Mouse (Mus musculus) hindbrain, embryonic 15.5 days (tissue): ENCODE results near the gene Ifnk. TPM values are rescaled to one million over a fixed set of nuclear protein-coding genes. Genes with fewer than 3 reads are reported as not detected.

Experiments used
- ATAC-seq: fragments of 200-750 bp; cut with Nextera tagmentation; 2 replicates; pipeline ENCODE4 v1.8.0; 2017; ENCODE audit warnings: low read depth, moderate number of reproducible peaks, moderate TSS enrichment; ENCODE audit not compliant: low FRiP score
- H3K27ac ChIP-seq: fragments of 300-500 bp; sonication (generic); replicated peaks from 2 replicates; pipeline ENCODE4 v1.5.1; 2015; ENCODE audit warnings: mild to moderate bottlenecking, inconsistent platforms
- H3K27me3 ChIP-seq: fragments of 300-500 bp; sonication (generic); 2 replicates; pipeline ENCODE4 v1.6.1; 2015; ENCODE audit warnings: control low read depth, inconsistent platforms
- H3K36me3 ChIP-seq: fragments of 300-500 bp; sonication (generic); 2 replicates; pipeline ENCODE4 v1.6.1; 2015; ENCODE audit warnings: control low read depth, inconsistent platforms
- H3K4me1 ChIP-seq: fragments of 300-500 bp; sonication (generic); replicated peaks from 2 replicates; pipeline ENCODE4 v1.6.1; 2015; ENCODE audit warnings: control low read depth, inconsistent platforms
- H3K4me2 ChIP-seq: fragments of 300-500 bp; sonication (generic); 2 replicates; pipeline ENCODE4 v1.6.1; 2015; ENCODE audit warnings: moderate library complexity, mild to moderate bottlenecking, inconsistent platforms
- H3K4me3 ChIP-seq: fragments of 300-500 bp; sonication (generic); 2 replicates; pipeline ENCODE4 v1.5.1; 2015; ENCODE audit warnings: mild to moderate bottlenecking, inconsistent platforms
- H3K9ac ChIP-seq: fragments of 300-500 bp; sonication (generic); 2 replicates; pipeline ENCODE4 v1.6.1; 2015; ENCODE audit warnings: inconsistent platforms
- H3K9me3 ChIP-seq: fragments of 300-500 bp; sonication (generic); 2 replicates; pipeline ENCODE4 v1.6.1; 2016; ENCODE audit warnings: control low read depth, inconsistent platforms
- WGBS: fragments of 180-500 bp; shearing (Covaris S2); methylation state at CpG from one replicate; pipeline ENCODE4 v1.1.7; 2015; 5-methylcytosine and 5-hydroxymethylcytosine counted together
- polyA plus RNA-seq: library from polyadenylated mRNA; unstranded; fragments of >200 nt; fragmentation: Nextera tagmentation; extraction: Ambion mirVana; gene quantifications from 2 replicates; pipeline ENCODE4 v1.2.1, GENCODE M21; 2015

Ifnk gene
- polyA plus RNA-seq, 1 experiment from 2014 or later = 0.32 TPM

- H3K27me3 ChIP-seq = no peaks in the 10 kb centered on the region
- WGBS = 76% methylated on average over 3 of the region's 3 CpGs
- no peaks in the 10 kb centered on the region for H3K9me3 ChIP-seq
- no peak overlapping the region for H3K4me3 ChIP-seq
- H3K4me2 ChIP-seq = no peak overlapping the region
- H3K9ac ChIP-seq = no peak overlapping the region
- H3K4me1 ChIP-seq = no peaks in the 10 kb centered on the region
- no peak overlapping the region for H3K27ac ChIP-seq
- H3K36me3 ChIP-seq = no peaks in the 10 kb centered on the region
- no peak for ATAC-seq
These were observed 14.1 kb downstream of the Ifnk start for GRCm38 (mm10) chr4:35165947-35166346.

- Histone ChIP-seq H3K27ac (no peak overlapping the region), H3K4me1 (no peaks in the 10 kb centered on the region), H3K9me3 (no peaks in the 10 kb centered on the region), H3K36me3 (no peaks in the 10 kb centered on the region), H3K4me2 (no peak overlapping the region), H3K4me3 (no peak overlapping the region), H3K9ac (no peak overlapping the region), H3K27me3 (no peaks in the 10 kb centered on the region)
- WGBS = 84% methylated on average over 5 of the region's 5 CpGs
- ATAC-seq = no peak
These were observed 16.0 kb downstream of the Ifnk start for GRCm38 (mm10) chr4:35167855-35168254.

GRCm38 (mm10) chr4:35169571-35170125 is 17.8 kb downstream of the Ifnk start:
- ATAC-seq = no peak
- Histone ChIP-seq H3K4me3 (no peak overlapping the region), H3K4me2 (no peak overlapping the region), H3K9ac (no peak overlapping the region), H3K27me3 (no peaks in the 10 kb centered on the region), H3K9me3 (no peaks in the 10 kb centered on the region), H3K36me3 (no peaks in the 10 kb centered on the region), H3K4me1 (no peaks in the 10 kb centered on the region), H3K27ac (no peak overlapping the region)
- WGBS = 68% methylated on average over 13 of the region's 13 CpGs

- no peak for ATAC-seq
- H3K4me2 ChIP-seq = no peak overlapping the region
- H3K36me3 ChIP-seq = no peaks in the 10 kb centered on the region
- 94% methylated on average over 2 of the region's 2 CpGs for WGBS
- no peak overlapping the region for H3K9ac ChIP-seq
- no peaks in the 10 kb centered on the region for H3K27me3 ChIP-seq
- no peaks in the 10 kb centered on the region for H3K4me1 ChIP-seq
- H3K9me3 ChIP-seq = no peaks in the 10 kb centered on the region
- no peak overlapping the region for H3K27ac ChIP-seq
- no peak overlapping the region for H3K4me3 ChIP-seq
These were observed 20.6 kb downstream of the Ifnk start for GRCm38 (mm10) chr4:35172471-35172870.

GRCm38 (mm10) chr4:35173551-35173950 is 21.7 kb downstream of the Ifnk start:
- ATAC-seq = no peak

GRCm38 (mm10) chr4:35175566-35175965 is 23.7 kb downstream of the Ifnk start:
- H3K4me1 ChIP-seq = no peaks in the 10 kb centered on the region
- H3K27ac ChIP-seq = no peak overlapping the region
- no peaks in the 10 kb centered on the region for H3K36me3 ChIP-seq
- H3K9ac ChIP-seq = no peak overlapping the region
- no peaks in the 10 kb centered on the region for H3K27me3 ChIP-seq
- no peak for ATAC-seq
- H3K4me3 ChIP-seq = no peak overlapping the region
- H3K9me3 ChIP-seq = no peaks in the 10 kb centered on the region
- H3K4me2 ChIP-seq = no peak overlapping the region
- WGBS = 94% methylated on average over 2 of the region's 2 CpGs

More at GRCm38 (mm10) chr4:35173551-35173950, 21.7 kb downstream of the Ifnk start:
- no peaks in the 10 kb centered on the region for H3K27me3 ChIP-seq
- H3K4me2 ChIP-seq = no peak overlapping the region
- no peaks in the 10 kb centered on the region for H3K4me1 ChIP-seq
- H3K27ac ChIP-seq = no peak overlapping the region
- H3K4me3 ChIP-seq = no peak overlapping the region
- H3K9ac ChIP-seq = no peak overlapping the region
- H3K36me3 ChIP-seq = no peaks in the 10 kb centered on the region
- no peaks in the 10 kb centered on the region for H3K9me3 ChIP-seq
- WGBS = 88% methylated on average over 1 of the region's 1 CpGs

- Histone ChIP-seq H3K4me1 (no peaks in the 10 kb centered on the region), H3K4me2 (no peak overlapping the region), H3K36me3 (no peaks in the 10 kb centered on the region), H3K4me3 (no peak overlapping the region), H3K27me3 (no peaks in the 10 kb centered on the region), H3K27ac (no peak overlapping the region), H3K9me3 (no peaks in the 10 kb centered on the region), H3K9ac (no peak overlapping the region)
- ATAC-seq = no peak
- WGBS = 65% methylated on average over 12 of the region's 12 CpGs
These were observed 26.2 kb downstream of the Ifnk start for GRCm38 (mm10) chr4:35177926-35178645.

- Histone ChIP-seq H3K4me1 (no peaks in the 10 kb centered on the region), H3K27ac (no peak overlapping the region), H3K27me3 (no peaks in the 10 kb centered on the region), H3K36me3 (no peaks in the 10 kb centered on the region; the same call in 1 of the 2 replicates), H3K9me3 (no peaks in the 10 kb centered on the region), H3K4me3 (no peak overlapping the region), H3K4me2 (no peak overlapping the region), H3K9ac (no peak overlapping the region)
- 92% methylated on average over 8 of the region's 8 CpGs for WGBS
- no peak for ATAC-seq
These were observed 35.9 kb downstream of the Ifnk start for GRCm38 (mm10) chr4:35187617-35188326.

GRCm38 (mm10) chr4:35189794-35190193 is 37.9 kb downstream of the Ifnk start:
- Histone ChIP-seq H3K27ac (no peak overlapping the region), H3K4me2 (no peak overlapping the region), H3K9me3 (no peaks in the 10 kb centered on the region), H3K9ac (no peak overlapping the region), H3K36me3 (peaks cover 5% of the 10 kb centered on the region), H3K4me1 (no peaks in the 10 kb centered on the region), H3K4me3 (no peak overlapping the region), H3K27me3 (no peaks in the 10 kb centered on the region)
- no peak for ATAC-seq
- 70% methylated on average over 5 of the region's 5 CpGs for WGBS

- Histone ChIP-seq H3K9ac (no peak overlapping the region), H3K4me3 (no peak overlapping the region), H3K27me3 (no peaks in the 10 kb centered on the region), H3K4me1 (no peaks in the 10 kb centered on the region), H3K27ac (no peak overlapping the region), H3K36me3 (peaks cover 18% of the 10 kb centered on the region), H3K4me2 (no peak overlapping the region), H3K9me3 (no peaks in the 10 kb centered on the region)
- peak; percentile 59 for ATAC-seq
- 39% methylated on average over 7 of the region's 7 CpGs for WGBS
These were observed 40.9 kb downstream of the Ifnk start for GRCm38 (mm10) chr4:35192725-35193124.

GRCm38 (mm10) chr4:35201700-35202099 is 49.8 kb downstream of the Ifnk start:
- Histone ChIP-seq H3K4me2 (no peak overlapping the region), H3K36me3 (peaks cover 33% of the 10 kb centered on the region), H3K4me1 (no peaks in the 10 kb centered on the region), H3K27ac (no peak overlapping the region), H3K4me3 (no peak overlapping the region), H3K9ac (no peak overlapping the region), H3K9me3 (no peaks in the 10 kb centered on the region), H3K27me3 (no peaks in the 10 kb centered on the region)
- no peak for ATAC-seq
- 94% methylated on average over 5 of the region's 5 CpGs for WGBS
